Mouse (Mus musculus) lung, postnatal 4 days (tissue): ENCODE data around the gene Lonp2.
A peak's percentile ranks its signal among the peaks of the same experiment; 100 is the strongest.

Experiments used
- DNase-seq, 2 experiments: peaks; one replicate each; pipeline ENCODE4 v3.0.0; 2021

The Lonp2 gene

GRCm38 (mm10) chr8:86718332-86718994 lies 94.6 kb downstream of the Lonp2 start:
- no peak for DNase-seq

GRCm38 (mm10) chr8:86719368-86719767 lies 95.5 kb downstream of the Lonp2 start:
- no peak for DNase-seq

- DNase-seq: no peak
Measured at GRCm38 (mm10) chr8:86720756-86721459, 97.1 kb downstream of the Lonp2 start.

GRCm38 (mm10) chr8:86721490-86721889 lies 97.6 kb downstream of the Lonp2 start:
- no peak for DNase-seq

- no peak for DNase-seq
Measured at GRCm38 (mm10) chr8:86726959-86727358, 103.1 kb downstream of the Lonp2 start.

- peak; percentile 39 to 58 for DNase-seq
Measured at GRCm38 (mm10) chr8:86728224-86728950, 104.5 kb downstream of the Lonp2 start.

GRCm38 (mm10) chr8:86730303-86730702 lies 106.5 kb downstream of the Lonp2 start:
- DNase-seq: no peak

- no peak for DNase-seq
Measured at GRCm38 (mm10) chr8:86730860-86731259, 107.0 kb downstream of the Lonp2 start.

- DNase-seq: no peak
Measured at GRCm38 (mm10) chr8:86734171-86734570, 110.3 kb downstream of the Lonp2 start.

GRCm38 (mm10) chr8:86734954-86735353 lies 111.1 kb downstream of the Lonp2 start:
- no peak for DNase-seq

- no peak for DNase-seq
Measured at GRCm38 (mm10) chr8:86735446-86736111, 111.7 kb downstream of the Lonp2 start.

- no peak for DNase-seq
Measured at GRCm38 (mm10) chr8:86740899-86741298, 117.1 kb downstream of the Lonp2 start.

GRCm38 (mm10) chr8:86741627-86742026 lies 117.8 kb downstream of the Lonp2 start:
- no peak for DNase-seq

- no peak for DNase-seq
Measured at GRCm38 (mm10) chr8:86742605-86743345, 118.9 kb downstream of the Lonp2 start.

- no peak for DNase-seq
Measured at GRCm38 (mm10) chr8:86744313-86745220, 120.7 kb downstream of the Lonp2 start.

- peak; percentile 77 to 80 for DNase-seq
Measured at GRCm38 (mm10) chr8:86745221-86745934, 121.5 kb downstream of the Lonp2 start, which contains the start of the genes Gm10638 and Siah1a. Gene Gm10638, plus strand, starts transcription at chr8:86745699. Gene Siah1a, minus strand, starts transcription at chr8:86745934.

- DNase-seq: peak; percentile 97
Measured at GRCm38 (mm10) chr8:86745935-86746441, 122.1 kb downstream of the Lonp2 start.

- DNase-seq: peak in 1 of 2 experiments; percentile 38
Measured at GRCm38 (mm10) chr8:86746511-86746910, 122.7 kb downstream of the Lonp2 start.

GRCm38 (mm10) chr8:86749842-86750241 lies 126.0 kb downstream of the Lonp2 start:
- DNase-seq: no peak
